Mouse (Mus musculus): ENCODE data around the gene Banp. TPM values are rescaled to one million over a fixed set of nuclear protein-coding genes. Genes with fewer than 3 reads are reported as not detected.

Gene Banp
- total and polyA plus RNA-seq, 3 experiments: 19.2 to 28.4 TPM; not detected in 1

DNA sequence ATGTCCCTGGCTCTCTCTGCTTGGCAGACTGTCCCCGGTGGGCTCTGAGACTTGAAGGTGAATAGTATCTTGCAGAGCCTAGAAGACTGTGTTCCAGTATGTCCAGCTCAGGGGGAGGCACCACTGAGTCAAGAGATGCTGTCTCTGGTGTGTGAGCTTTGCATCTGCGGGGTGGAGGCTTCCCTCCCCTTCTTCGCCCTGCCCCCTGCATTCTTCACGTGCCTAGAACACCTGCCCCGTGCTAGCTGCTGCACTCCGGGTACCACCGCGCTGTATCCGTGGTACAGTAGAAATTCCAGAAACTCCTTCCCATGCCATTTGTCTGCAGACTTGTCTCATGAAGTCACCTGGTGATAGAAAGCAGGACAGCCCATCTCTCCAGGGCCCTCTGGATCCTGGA lies 124.4 kb downstream of the Banp start:
- no peaks in the 10 kb centered on the region for H3K4me1 ChIP-seq (ENCODE audit: control insufficient read depth in 1 of 2, insufficient read depth in 2 of 2, low read length in 2 of 2)
- no peaks in the 10 kb centered on the region for H3K9me3 ChIP-seq (replicated peaks; ENCODE audit: insufficient read depth, low read length)
- H3K36me3 ChIP-seq (ENCODE audit: control insufficient read depth in 1 of 2, insufficient read depth in 2 of 2, low read length in 2 of 2): no peaks in the 10 kb centered on the region
- no peak overlapping the region for H3K4me3 ChIP-seq (ENCODE audit: control insufficient read depth in 1 of 2, insufficient read depth in 1 of 2, low read depth in 2 of 2, low read length in 2 of 2)
- H3K27me3 ChIP-seq (ENCODE audit: control insufficient read depth in 1 of 2, insufficient read depth in 2 of 2, low read length in 2 of 2): no peaks in the 10 kb centered on the region
- DNase-seq (ENCODE audit: low read depth, low spot score): no peak
- TF ChIP-seq MYC (IDR thresholded peaks at IDR 0.05; ENCODE audit: low read depth, low read length): no peak
- TF ChIP-seq GATA1 (IDR thresholded peaks at IDR 0.05; ENCODE audit: low read depth, low read length): no peak
- TF ChIP-seq ELF1 (IDR thresholded peaks at IDR 0.05; ENCODE audit: low read depth, low read length): no peak
- TF ChIP-seq TCF12 (IDR thresholded peaks at IDR 0.05; ENCODE audit: low read depth, low read length): no peak
- TF ChIP-seq BHLHE40 (IDR thresholded peaks at IDR 0.05; ENCODE audit: borderline replicate concordance, low read depth, low read length): no peak
- no peak for TF ChIP-seq ZMIZ1 (IDR thresholded peaks at IDR 0.05; ENCODE audit: low read depth, low read length)
- TF ChIP-seq ZKSCAN1 (IDR thresholded peaks at IDR 0.05; ENCODE audit: low read depth, low read length): no peak
- no peak for TF ChIP-seq TBP (IDR thresholded peaks at IDR 0.05; ENCODE audit: low read depth, low read length)
- no peak for TF ChIP-seq GABPA (IDR thresholded peaks at IDR 0.05; ENCODE audit: low read depth, low read length)
- no peak for TF ChIP-seq EP300 (IDR thresholded peaks at IDR 0.05; ENCODE audit: low read depth in 1 of 2, low read length in 2 of 2)
- TF ChIP-seq ETS1 (IDR thresholded peaks at IDR 0.05; ENCODE audit: low read depth, low read length): no peak
- TF ChIP-seq POLR2AphosphoS2 (IDR thresholded peaks at IDR 0.05; ENCODE audit: low read length): no peak
- TF ChIP-seq JUND (IDR thresholded peaks at IDR 0.05; ENCODE audit: low read depth, low read length): no peak
- TF ChIP-seq MXI1 (IDR thresholded peaks at IDR 0.05; ENCODE audit: low read depth, low read length): no peak
- TF ChIP-seq TAL1 (IDR thresholded peaks at IDR 0.05; ENCODE audit: low read length): no peak
- no peak for TF ChIP-seq NRF1 (IDR thresholded peaks at IDR 0.05; ENCODE audit: insufficient read depth, low read depth, low read length, poor library complexity, severe bottlenecking)
- no peak for TF ChIP-seq KAT2A (conservative IDR thresholded peaks at IDR 0.05; ENCODE audit: low read depth, low read length)
- TF ChIP-seq MAFK (IDR thresholded peaks at IDR 0.05; ENCODE audit: borderline replicate concordance, low read depth, low read length): no peak
- H3K9ac ChIP-seq (ENCODE audit: control insufficient read depth, low read depth, low read length, poor library complexity, severe bottlenecking): no peak overlapping the region
- H3K79me2 ChIP-seq (ENCODE audit: control insufficient read depth, insufficient read depth, low read length, poor library complexity): no peaks in the 10 kb centered on the region
- no peak overlapping the region for H3K27ac ChIP-seq (ENCODE audit: control insufficient read depth, low read depth, low read length)

DNA sequence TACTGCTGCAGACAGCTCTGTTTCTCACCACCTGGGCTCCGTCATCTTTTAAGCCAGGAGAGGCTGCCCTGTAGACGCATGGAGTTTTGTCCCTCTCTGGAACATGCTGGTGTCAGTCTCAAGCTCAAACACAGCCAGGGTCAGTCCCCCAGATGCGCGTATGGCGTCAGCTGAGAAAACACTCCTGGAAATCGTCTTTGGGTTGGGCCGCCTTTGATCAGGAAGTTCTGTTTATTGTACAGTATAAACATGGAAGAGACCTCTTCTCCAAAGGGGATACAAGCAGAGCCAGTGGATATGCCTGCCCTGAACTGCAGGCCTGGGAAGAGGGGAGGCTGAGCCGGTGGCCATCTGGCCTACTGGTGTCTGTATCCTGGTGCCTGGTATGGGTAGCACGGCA lies 124.9 kb downstream of the Banp start:
- Histone ChIP-seq H3K4me3 (ENCODE audit: control insufficient read depth in 1 of 2, insufficient read depth in 1 of 2, low read depth in 2 of 2, low read length in 2 of 2) (no peak overlapping the region), H3K9me3 (replicated peaks; ENCODE audit: insufficient read depth, low read length) (no peaks in the 10 kb centered on the region), H3K4me1 (ENCODE audit: control insufficient read depth in 1 of 2, insufficient read depth in 2 of 2, low read length in 2 of 2) (no peaks in the 10 kb centered on the region), H3K79me2 (ENCODE audit: control insufficient read depth, insufficient read depth, low read length, poor library complexity) (no peaks in the 10 kb centered on the region), H3K9ac (ENCODE audit: control insufficient read depth, low read depth, low read length, poor library complexity, severe bottlenecking) (no peak overlapping the region), H3K27ac (ENCODE audit: control insufficient read depth, low read depth, low read length) (no peak overlapping the region), H3K27me3 (ENCODE audit: control insufficient read depth in 1 of 2, insufficient read depth in 2 of 2, low read length in 2 of 2) (no peaks in the 10 kb centered on the region), H3K36me3 (ENCODE audit: control insufficient read depth in 1 of 2, insufficient read depth in 2 of 2, low read length in 2 of 2) (no peaks in the 10 kb centered on the region)
- no peak for DNase-seq (ENCODE audit: low read depth, low spot score)
- no peak for TF ChIP-seq SIN3A (IDR thresholded peaks at IDR 0.05; ENCODE audit: low read length)
- no peak for TF ChIP-seq JUND (IDR thresholded peaks at IDR 0.05; ENCODE audit: low read depth, low read length)
- no peak for TF ChIP-seq BHLHE40 (IDR thresholded peaks at IDR 0.05; ENCODE audit: borderline replicate concordance, low read depth, low read length)
- TF ChIP-seq E2F4 (IDR thresholded peaks at IDR 0.05; ENCODE audit: borderline replicate concordance, low read depth, low read length): no peak
- no peak for TF ChIP-seq SMC3 (IDR thresholded peaks at IDR 0.05; ENCODE audit: low read depth, low read length)
- no peak for TF ChIP-seq MXI1 (IDR thresholded peaks at IDR 0.05; ENCODE audit: low read depth, low read length)
- no peak for TF ChIP-seq POLR2A (IDR thresholded peaks at IDR 0.05; ENCODE audit: control insufficient read depth in 1 of 2, insufficient read depth in 1 of 2, low read depth in 1 of 2, low read length in 2 of 2, poor library complexity in 1 of 2)
- TF ChIP-seq UBTF (IDR thresholded peaks at IDR 0.05; ENCODE audit: borderline replicate concordance, insufficient read depth, low read depth, low read length): no peak
- no peak for TF ChIP-seq ELF1 (IDR thresholded peaks at IDR 0.05; ENCODE audit: low read depth, low read length)
- no peak for TF ChIP-seq TBP (IDR thresholded peaks at IDR 0.05; ENCODE audit: low read depth, low read length)
- TF ChIP-seq ETS1 (IDR thresholded peaks at IDR 0.05; ENCODE audit: low read depth, low read length): no peak
- TF ChIP-seq CHD1 (IDR thresholded peaks at IDR 0.05; ENCODE audit: low read depth, low read length): no peak
- no peak for TF ChIP-seq CTCF (IDR thresholded peaks at IDR 0.05 in 2 of 3, conservative IDR thresholded peaks at IDR 0.05 in 1 of 3; ENCODE audit: control insufficient read depth in 1 of 3, insufficient read depth in 1 of 3, low read depth in 2 of 3, low read length in 3 of 3, poor library complexity in 1 of 3, severe bottlenecking in 1 of 3)
- TF ChIP-seq USF2 (IDR thresholded peaks at IDR 0.05; ENCODE audit: borderline replicate concordance in 1 of 2, insufficient read depth in 1 of 2, low read depth in 1 of 2, low read length in 2 of 2): no peak
- no peak for TF ChIP-seq EP300 (IDR thresholded peaks at IDR 0.05; ENCODE audit: low read depth in 1 of 2, low read length in 2 of 2)
- TF ChIP-seq MEF2A (IDR thresholded peaks at IDR 0.05; ENCODE audit: extremely low read depth, insufficient replicate concordance, low read depth, low read length, poor library complexity, severe bottlenecking): no peak
- no peak for TF ChIP-seq ZKSCAN1 (IDR thresholded peaks at IDR 0.05; ENCODE audit: low read depth, low read length)
- no peak for TF ChIP-seq TCF12 (IDR thresholded peaks at IDR 0.05; ENCODE audit: low read depth, low read length)
- TF ChIP-seq POLR2AphosphoS2 (IDR thresholded peaks at IDR 0.05; ENCODE audit: low read length): no peak
- TF ChIP-seq MYB (IDR thresholded peaks at IDR 0.05; ENCODE audit: low read depth, low read length): no peak
